Mouse (Mus musculus) MEL (cell line): ENCODE data around the gene Kitl. TPM values are rescaled to one million over a fixed set of nuclear protein-coding genes. Genes with fewer than 3 reads are reported as not detected.

Experiments used
- DNase-seq: peaks from one replicate; pipeline ENCODE4 v3.0.0; 2011; ENCODE audit warnings: low read depth, low spot score
- H3K27ac ChIP-seq: 2 replicates; pipeline ENCODE4 v1.5.1; 2012; ENCODE audit warnings: low read depth, mild to moderate bottlenecking, control low read depth, low read length, moderate library complexity; ENCODE audit not compliant: control insufficient read depth
- H3K27me3 ChIP-seq, 2 experiments: fragments of 150-350 bp in 1 of 2; sonication (generic) in 1 of 2; 2 replicates each; pipeline ENCODE4 v1.6.1; 2012; ENCODE audit warnings: low read length in 2 of 2, mild to moderate bottlenecking in 2 of 2, improper control_type of control experiment in 1 of 2, moderate library complexity in 1 of 2; ENCODE audit not compliant: insufficient read depth in 2 of 2, control insufficient read depth in 1 of 2
- H3K36me3 ChIP-seq, 2 experiments: 2 replicates each; pipeline ENCODE4 v1.6.1; 2012 to 2014; ENCODE audit warnings: low read length in 2 of 2, improper control_type of control experiment in 1 of 2, inconsistent platforms in 1 of 2, mild to moderate bottlenecking in 1 of 2; ENCODE audit not compliant: insufficient read depth in 2 of 2, control insufficient read depth in 1 of 2
- H3K4me1 ChIP-seq, 2 experiments: fragments of 150-350 bp in 1 of 2; sonication (generic) in 1 of 2; 2 replicates each; pipeline ENCODE4 v1.6.1; 2012; ENCODE audit warnings: low read length in 2 of 2, improper control_type of control experiment in 1 of 2, mild to moderate bottlenecking in 1 of 2; ENCODE audit not compliant: insufficient read depth in 2 of 2, control insufficient read depth in 1 of 2
- H3K4me3 ChIP-seq, 2 experiments: fragments of 150-350 bp in 1 of 2; sonication (generic) in 1 of 2; 2 replicates each; pipeline ENCODE4 v1.5.1; 2012; ENCODE audit warnings: low read depth in 2 of 2, low read length in 2 of 2, mild to moderate bottlenecking in 2 of 2, moderate library complexity in 2 of 2, control low read depth in 1 of 2, improper control_type of control experiment in 1 of 2; ENCODE audit not compliant: control insufficient read depth in 1 of 2, insufficient read depth in 1 of 2
- H3K79me2 ChIP-seq: 2 replicates; pipeline ENCODE4 v1.6.1; 2012; ENCODE audit warnings: mild to moderate bottlenecking, low read length, moderate library complexity; ENCODE audit not compliant: control insufficient read depth, poor library complexity, insufficient read depth
- H3K9ac ChIP-seq: 2 replicates; pipeline ENCODE4 v1.6.1; 2012; ENCODE audit warnings: low read depth, mild to moderate bottlenecking, control low read depth, low read length, moderate library complexity; ENCODE audit not compliant: control insufficient read depth, poor library complexity, severe bottlenecking
- H3K9me3 ChIP-seq: fragments of 150-350 bp; sonication (generic); replicated peaks from 2 replicates; pipeline ENCODE4 v1.6.1; 2012; ENCODE audit warnings: mild to moderate bottlenecking, low read length, improper control_type of control experiment, moderate library complexity; ENCODE audit not compliant: insufficient read depth
- CHD2 ChIP-seq: IDR thresholded peaks from 2 replicates; pipeline ENCODE4 v1.6.1; 2011; ENCODE audit warnings: low read length, improper control_type of control experiment
- CTCF ChIP-seq, 3 experiments: IDR thresholded peaks in 2 of 3; conservative IDR thresholded peaks in 1 of 3; 2 replicates each; pipeline ENCODE4 v1.5.1; 2011 to 2012; ENCODE audit warnings: low read length in 3 of 3, low read depth in 2 of 3, mild to moderate bottlenecking in 2 of 3, improper control_type of control experiment in 1 of 3, inconsistent platforms in 1 of 3, mixed read lengths in 1 of 3, moderate library complexity in 1 of 3; ENCODE audit not compliant: control insufficient read depth in 1 of 3, insufficient read depth in 1 of 3, poor library complexity in 1 of 3, severe bottlenecking in 1 of 3
- E2F4 ChIP-seq: IDR thresholded peaks from 2 replicates; pipeline ENCODE4 v1.6.1; 2011; ENCODE audit warnings: low read depth, low read length, improper control_type of control experiment, borderline replicate concordance
- GABPA ChIP-seq: IDR thresholded peaks from 2 replicates; pipeline ENCODE4 v1.6.1; 2012; ENCODE audit warnings: low read depth, mild to moderate bottlenecking, inconsistent platforms, low read length, improper control_type of control experiment, moderate library complexity
- HCFC1 ChIP-seq: IDR thresholded peaks from 2 replicates; pipeline ENCODE4 v1.6.1; 2012; ENCODE audit warnings: low read depth, mild to moderate bottlenecking, inconsistent platforms, low read length, improper control_type of control experiment, moderate library complexity
- MAX ChIP-seq: IDR thresholded peaks from 2 replicates; pipeline ENCODE4 v1.6.1; 2011; ENCODE audit warnings: low read length, improper control_type of control experiment
- MAZ ChIP-seq: IDR thresholded peaks from 2 replicates; pipeline ENCODE4 v1.6.1; 2012; ENCODE audit warnings: low read depth, mild to moderate bottlenecking, inconsistent platforms, low read length, improper control_type of control experiment
- MEF2A ChIP-seq: IDR thresholded peaks from 2 replicates; pipeline ENCODE4 v1.6.1; 2014; ENCODE audit warnings: low read depth, mild to moderate bottlenecking, inconsistent platforms, low read length, improper control_type of control experiment; ENCODE audit not compliant: poor library complexity, insufficient replicate concordance, severe bottlenecking; ENCODE audit errors: extremely low read depth
- MXI1 ChIP-seq: IDR thresholded peaks from 2 replicates; pipeline ENCODE4 v1.6.1; 2011; ENCODE audit warnings: mild to moderate bottlenecking, low read depth, low read length, improper control_type of control experiment
- MYB ChIP-seq: IDR thresholded peaks from 2 replicates; pipeline ENCODE4 v1.6.1; 2011; ENCODE audit warnings: mild to moderate bottlenecking, low read depth, low read length, improper control_type of control experiment
- NELFE ChIP-seq: IDR thresholded peaks from 2 replicates; pipeline ENCODE4 v1.6.1; 2011; ENCODE audit warnings: low read depth, low read length, improper control_type of control experiment
- NRF1 ChIP-seq: IDR thresholded peaks from 2 replicates; pipeline ENCODE4 v1.6.1; 2014; ENCODE audit warnings: low read depth, mild to moderate bottlenecking, inconsistent platforms, low read length, improper control_type of control experiment, moderate library complexity; ENCODE audit not compliant: poor library complexity, insufficient read depth, severe bottlenecking
- POLR2AphosphoS2 ChIP-seq: IDR thresholded peaks from 2 replicates; pipeline ENCODE4 v1.6.1; 2011; ENCODE audit warnings: low read length, improper control_type of control experiment
- RAD21 ChIP-seq: IDR thresholded peaks from 2 replicates; pipeline ENCODE4 v1.6.1; 2011; ENCODE audit warnings: mild to moderate bottlenecking, low read depth, low read length, improper control_type of control experiment
- RCOR1 ChIP-seq: IDR thresholded peaks from 2 replicates; pipeline ENCODE4 v1.6.1; 2012; ENCODE audit warnings: low read depth, mild to moderate bottlenecking, inconsistent platforms, low read length, improper control_type of control experiment
- TBP ChIP-seq: IDR thresholded peaks from 2 replicates; pipeline ENCODE4 v1.8.0; 2011; ENCODE audit warnings: low read depth, low read length, improper control_type of control experiment
- TCF12 ChIP-seq: IDR thresholded peaks from 2 replicates; pipeline ENCODE4 v1.6.1; 2014; ENCODE audit warnings: low read depth, mild to moderate bottlenecking, inconsistent platforms, low read length, improper control_type of control experiment, moderate library complexity
- UBTF ChIP-seq: IDR thresholded peaks from 2 replicates; pipeline ENCODE4 v1.6.1; 2012; ENCODE audit warnings: low read depth, mild to moderate bottlenecking, inconsistent platforms, low read length, improper control_type of control experiment, moderate library complexity, borderline replicate concordance; ENCODE audit not compliant: insufficient read depth
- ZNF384 ChIP-seq: IDR thresholded peaks from 2 replicates; pipeline ENCODE4 v1.6.1; 2012; ENCODE audit warnings: low read depth, mild to moderate bottlenecking, inconsistent platforms, low read length, improper control_type of control experiment
- polyA plus RNA-seq, 2 experiments: library from polyadenylated mRNA; stranded (reverse) in 1 of 2; unstranded in 1 of 2; fragments of >175 nt in 1 of 2; fragments of >200 nt in 1 of 2; gene quantifications; 2 replicates each; pipeline versions ENCODE4 v1.2.1 to v1.2.4; 2012; ENCODE audit warnings: low replicate concordance in 2 of 2, low read depth in 1 of 2; ENCODE audit not compliant: insufficient read length in 2 of 2, insufficient read depth in 1 of 2, missing spikeins in 1 of 2
- total RNA-seq: library from RNA; depleted of rRNA; stranded (reverse); fragments of 300-350 nt; gene quantifications from 2 replicates; pipeline ENCODE4 v1.2.3, GENCODE M21; 2012

Gene Kitl
- total and polyA plus RNA-seq, 3 experiments, result not detected

GRCm38 (mm10) chr10:100057106-100057623 is 41.7 kb downstream of the Kitl start:
- no peak for TF ChIP-seq POLR2AphosphoS2
- TF ChIP-seq CHD2, result no peak
- no peak for TF ChIP-seq NELFE
- TF ChIP-seq E2F4, result no peak
- TF ChIP-seq ZNF384, result no peak
- TF ChIP-seq TBP, result no peak
- TF ChIP-seq HCFC1, result no peak
- TF ChIP-seq TCF12, result no peak
- no peak overlapping the region for H3K4me3 ChIP-seq
- no peaks in the 10 kb centered on the region for H3K27me3 ChIP-seq
- H3K27ac ChIP-seq, result no peak overlapping the region
- no peaks in the 10 kb centered on the region for H3K79me2 ChIP-seq
- H3K36me3 ChIP-seq, result no peaks in the 10 kb centered on the region
- H3K4me1 ChIP-seq, result no peaks in the 10 kb centered on the region
- H3K9ac ChIP-seq, result no peak overlapping the region
- H3K9me3 ChIP-seq, result no peaks in the 10 kb centered on the region
- DNase-seq, result no peak

DNA sequence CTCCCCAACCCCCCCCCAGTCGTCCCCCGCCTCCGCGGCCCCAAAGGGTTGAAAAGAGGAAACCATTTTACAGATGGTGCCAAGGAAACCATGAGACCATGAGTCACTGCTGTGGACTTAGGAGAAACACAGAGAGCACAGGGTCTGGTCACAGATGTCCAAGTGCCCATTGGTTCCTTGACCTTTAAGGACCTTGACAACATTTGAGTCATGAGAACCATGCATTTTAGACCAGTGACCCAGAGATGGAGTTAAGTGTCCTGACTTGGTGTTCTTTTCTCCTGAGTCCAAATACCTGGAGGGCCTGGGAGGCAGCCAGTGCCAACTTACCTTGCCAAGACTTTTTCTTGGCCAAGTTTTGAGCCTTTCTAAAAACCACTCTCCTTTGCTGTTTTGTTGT is 43.9 kb downstream of the Kitl start:
- no peaks in the 10 kb centered on the region for H3K4me1 ChIP-seq
- no peak for TF ChIP-seq RCOR1
- TF ChIP-seq NRF1, result no peak
- no peak for TF ChIP-seq E2F4
- no peak for TF ChIP-seq CTCF (IDR thresholded peaks at IDR 0.05 in 2 of 3, conservative IDR thresholded peaks at IDR 0.05 in 1 of 3; ENCODE audit: control insufficient read depth in 1 of 3, insufficient read depth in 1 of 3, low read depth in 2 of 3, low read length in 3 of 3, poor library complexity in 1 of 3, severe bottlenecking in 1 of 3)
- no peak for TF ChIP-seq MYB
- TF ChIP-seq UBTF, result no peak
- no peak for TF ChIP-seq HCFC1
- no peak for TF ChIP-seq TBP
- TF ChIP-seq MAX, result no peak
- no peak for TF ChIP-seq RAD21
- TF ChIP-seq MAZ, result no peak
- TF ChIP-seq POLR2AphosphoS2, result no peak
- TF ChIP-seq MXI1, result no peak
- TF ChIP-seq MEF2A, result no peak
- TF ChIP-seq GABPA, result no peak
- TF ChIP-seq, all 39 proteins: peak for 0
- Histone ChIP-seq H3K4me3 (no peak overlapping the region), H3K27me3 (no peaks in the 10 kb centered on the region), H3K36me3 (no peaks in the 10 kb centered on the region), H3K79me2 (no peaks in the 10 kb centered on the region), H3K27ac (no peak overlapping the region), H3K9ac (no peak overlapping the region), H3K9me3 (no peaks in the 10 kb centered on the region)
- no peak for DNase-seq
